Mouse (Mus musculus): ENCODE measurements around the gene Trpm5. TPM values are rescaled to one million over a fixed set of nuclear protein-coding genes. Genes with fewer than 3 reads are reported as not detected.

The Trpm5 gene
- total RNA-seq, 1 experiment from 2014 or later: 0.59 TPM

GRCm38 (mm10) chr7:143038174-143038931, 56.1 kb downstream of the Trpm5 start:
- no peak for DNase-seq

GRCm38 (mm10) chr7:143037306-143037705, 57.1 kb downstream of the Trpm5 start:
- DNase-seq: no peak

DNA sequence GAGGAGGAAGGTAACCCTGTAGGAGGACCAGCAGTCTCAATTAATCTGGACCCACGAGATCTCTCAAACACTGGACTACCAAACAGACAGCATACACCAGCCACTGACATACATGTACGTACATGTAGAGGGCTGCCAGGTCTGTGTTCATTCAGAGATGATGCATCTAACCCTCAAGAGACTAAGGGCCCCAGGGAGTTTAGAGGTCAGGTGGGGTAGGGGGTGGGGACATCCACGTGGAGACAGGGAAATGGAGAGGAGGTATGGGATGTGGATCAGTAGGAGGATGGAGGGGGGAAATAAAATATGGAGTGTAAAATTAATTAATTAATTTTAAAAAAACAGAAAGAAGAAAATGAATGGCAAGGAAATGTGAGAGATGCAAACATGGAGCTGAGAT, 57.7 kb downstream of the Trpm5 start:
- no peak for DNase-seq

- DNase-seq: no peak
These were observed 59.7 kb downstream of the Trpm5 start for GRCm38 (mm10) chr7:143034519-143035450.

- no peak for DNase-seq
These were observed 60.3 kb downstream of the Trpm5 start for GRCm38 (mm10) chr7:143034112-143034511.

GRCm38 (mm10) chr7:143033581-143033980, 60.9 kb downstream of the Trpm5 start:
- peak; percentile 31 for DNase-seq

- DNase-seq: peak; percentile 48
These were observed 62.6 kb downstream of the Trpm5 start for GRCm38 (mm10) chr7:143031816-143032215.

- no peak for DNase-seq
These were observed 67.2 kb downstream of the Trpm5 start for GRCm38 (mm10) chr7:143027196-143027595.

DNA sequence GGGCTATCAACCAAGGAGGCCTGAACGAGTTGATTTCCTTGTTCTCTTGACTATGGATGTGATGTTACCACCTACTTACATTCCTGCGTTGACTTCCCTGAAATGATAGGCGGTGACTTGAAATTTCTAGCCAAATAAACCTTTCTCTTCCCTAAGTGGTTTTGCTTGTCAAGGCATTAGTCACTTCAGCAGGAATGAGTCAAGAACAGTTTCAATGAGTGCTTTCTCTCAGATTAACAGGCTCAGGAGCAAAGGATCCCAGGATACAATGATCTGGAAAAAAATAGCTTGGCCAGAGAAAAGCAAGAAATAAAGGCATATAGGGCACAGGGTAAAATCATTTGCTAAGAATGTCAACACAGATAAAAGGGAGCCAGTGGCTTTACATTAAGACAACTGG, 68.9 kb downstream of the Trpm5 start:
- DNase-seq: no peak

GRCm38 (mm10) chr7:143024293-143024692, 70.1 kb downstream of the Trpm5 start:
- DNase-seq: no peak

DNA sequence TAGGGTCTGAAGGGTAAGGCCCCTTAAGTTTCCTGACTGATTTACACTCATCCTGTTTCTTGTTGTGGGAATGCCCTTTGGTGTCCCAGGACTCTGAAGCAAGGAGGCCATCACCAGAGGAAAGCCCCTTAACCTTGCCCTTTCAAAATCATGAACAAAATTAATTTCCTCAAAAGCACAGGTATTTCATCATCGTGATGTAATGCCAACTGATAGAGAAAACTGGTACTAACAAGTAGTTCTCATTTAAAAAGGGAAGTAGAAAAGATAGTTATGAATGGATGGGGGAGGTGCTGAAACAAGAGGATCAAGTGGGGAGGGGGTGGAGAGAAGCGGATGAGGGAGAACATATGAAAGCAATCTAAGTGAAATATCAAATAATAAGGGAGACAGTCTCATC, 70.9 kb downstream of the Trpm5 start:
- no peak for DNase-seq

DNA sequence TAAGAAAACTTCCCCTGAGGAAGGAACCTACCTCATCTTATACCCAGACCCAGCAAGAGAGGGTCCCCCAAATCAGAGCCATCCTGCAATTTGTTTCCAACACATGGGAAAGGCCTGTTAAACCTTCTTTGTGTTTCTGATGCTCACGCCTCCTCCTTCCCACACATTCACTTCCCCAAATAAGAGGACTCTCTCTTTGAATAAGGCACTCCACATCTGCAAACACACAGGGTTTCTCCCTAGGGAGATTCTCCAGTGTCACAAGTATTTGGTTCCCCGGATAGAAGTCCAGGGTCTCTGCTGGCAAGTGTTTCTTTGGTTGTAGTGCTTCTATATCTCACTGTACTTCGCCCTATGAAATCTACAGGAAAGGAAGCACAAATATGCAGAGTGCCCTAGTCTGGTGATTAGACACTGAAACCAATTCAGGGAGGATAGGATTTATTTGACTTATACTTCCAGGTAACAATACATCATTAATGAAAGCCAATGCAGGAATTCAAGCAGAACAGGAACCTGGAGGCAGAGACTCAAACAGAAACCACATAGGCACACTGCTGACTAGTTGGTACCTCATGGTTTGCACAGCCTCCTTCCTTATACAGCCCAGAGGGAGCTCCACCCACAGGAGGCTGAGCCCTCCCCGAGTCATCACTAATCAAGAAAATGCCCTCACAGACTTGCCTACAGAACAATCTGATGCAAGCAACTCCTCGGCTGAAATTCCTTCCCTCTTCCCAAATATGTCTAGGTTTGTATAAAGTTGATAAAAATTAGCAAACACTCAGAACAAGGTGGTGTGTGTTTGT, 72.9 kb downstream of the Trpm5 start:
- DNase-seq: no peak

DNA sequence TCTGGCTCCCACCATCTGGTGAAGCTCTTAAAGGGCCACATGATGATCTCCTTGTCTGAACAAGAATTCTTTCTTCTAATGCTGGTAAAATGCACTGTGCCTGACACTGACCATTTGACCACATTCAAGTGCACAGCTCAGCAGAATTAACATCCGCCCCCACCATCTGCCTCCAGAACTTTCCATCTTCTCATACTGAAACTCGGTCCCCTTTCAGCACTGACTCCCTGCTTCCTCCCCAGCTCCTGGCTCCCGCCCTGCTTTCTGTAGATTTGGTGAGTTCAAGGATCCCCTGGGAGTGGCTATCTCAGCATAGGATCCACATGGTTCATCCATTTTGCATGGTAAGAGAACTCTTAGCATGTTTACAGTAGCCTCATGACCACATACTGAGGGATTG, 73.7 kb downstream of the Trpm5 start:
- DNase-seq: no peak

GRCm38 (mm10) chr7:143020040-143020439, 74.4 kb downstream of the Trpm5 start:
- DNase-seq: no peak

Other genes with a start within 250 kb of the Trpm5 start
- 485 and 500 TPM in 2 replicates for gene Th, start 163.5 kb downstream of the Trpm5 start, total RNA-seq (2021)
- gene Ascl2, start 125.4 kb downstream of the Trpm5 start, total RNA-seq (2021): 0.45 TPM in 1 of 2 replicates, not detected in the other
- gene Tspan32, start 89.6 kb downstream of the Trpm5 start, total RNA-seq (2021): 2.0 and 8.6 TPM in 2 replicates
- 536 and 561 TPM in 2 replicates for gene Cd81, start 41.9 kb downstream of the Trpm5 start, total RNA-seq (2021)
- gene Tssc4, start 25.4 kb downstream of the Trpm5 start, total RNA-seq (2021): 32.2 and 33.3 TPM in 2 replicates
- 4.4 and 6.1 TPM in 2 replicates for gene Kcnq1, start 11.7 kb upstream of the Trpm5 start, total RNA-seq (2021)

Measured in adrenal gland, postnatal 14 days (tissue).